Mouse (Mus musculus) thymus, adult 2 months (tissue): ENCODE measurements at regions not wholly inside any gene's neighbourhood (a gene's known extent, or its start where the extent isn't known, plus 50 kb on each side); places are given as distances from the start of the nearest gene placed in this dataset.

Experiments
- DNase-seq: peaks from one replicate; pipeline ENCODE4 v3.0.0; 2021
- H3K27ac ChIP-seq: fragments of 200-500 bp; 2 replicates; pipeline ENCODE4 v1.5.1; 2012; ENCODE audit warnings: low read length, control low read depth; ENCODE audit not compliant: control insufficient read depth, insufficient read depth
- H3K27me3 ChIP-seq: fragments of 200-500 bp; 2 replicates; pipeline ENCODE4 v1.6.1; 2012; ENCODE audit warnings: mild to moderate bottlenecking, low read length, moderate library complexity, mixed read lengths; ENCODE audit not compliant: control insufficient read depth, insufficient read depth
- H3K36me3 ChIP-seq: fragments of 200-500 bp; 2 replicates; pipeline ENCODE4 v1.6.1; 2012; ENCODE audit warnings: mild to moderate bottlenecking, low read length, moderate library complexity; ENCODE audit not compliant: control insufficient read depth, insufficient read depth
- H3K4me1 ChIP-seq: fragments of 200-500 bp; replicated peaks from 2 replicates; pipeline ENCODE4 v1.6.1; 2012; ENCODE audit warnings: low read length; ENCODE audit not compliant: control insufficient read depth, insufficient read depth
- H3K4me3 ChIP-seq: fragments of 200-500 bp; 2 replicates; pipeline ENCODE4 v1.5.1; 2012; ENCODE audit warnings: mild to moderate bottlenecking, low read length, control low read depth, moderate library complexity; ENCODE audit not compliant: control insufficient read depth, insufficient read depth
- CTCF ChIP-seq: fragments of 200-500 bp; IDR thresholded peaks from 2 replicates; pipeline ENCODE4 v1.5.1; 2012; ENCODE audit warnings: mild to moderate bottlenecking, control low read depth, low read length, moderate library complexity, borderline replicate concordance; ENCODE audit not compliant: control insufficient read depth, poor library complexity, insufficient read depth; ENCODE audit errors: extremely low read depth
- POLR2A ChIP-seq: fragments of 200-500 bp; IDR thresholded peaks from 2 replicates; pipeline ENCODE4 v1.6.1; 2012; ENCODE audit warnings: mild to moderate bottlenecking, low read length, control low read depth, moderate library complexity; ENCODE audit not compliant: control insufficient read depth, poor library complexity, insufficient read depth; ENCODE audit errors: extremely low read depth
- WGBS: fragments of 180-500 bp; shearing (Covaris S2); methylation state at CpG from one replicate; pipeline ENCODE4 v1.1.7; 2018; 5-methylcytosine and 5-hydroxymethylcytosine counted together

DNA sequence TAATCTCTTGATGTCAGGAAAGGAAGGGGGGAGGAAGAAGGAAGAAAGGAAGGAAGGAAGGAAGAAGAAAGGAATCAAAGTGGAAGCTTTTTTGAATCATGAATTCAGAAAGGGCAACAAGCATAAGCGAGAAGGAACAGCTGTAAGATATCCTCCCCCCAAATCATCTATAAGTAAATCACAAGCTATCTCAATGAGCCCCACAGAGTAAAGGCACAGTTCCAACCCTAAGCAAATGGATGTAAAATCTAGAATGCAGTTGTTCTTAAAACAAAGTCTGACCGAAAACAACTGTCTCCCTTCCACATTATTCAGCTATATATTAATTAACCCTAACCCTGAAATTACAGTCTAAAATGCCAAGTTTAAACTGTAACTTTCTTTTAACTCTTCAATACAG lies 136.5 kb downstream of the Mat2b start:
- WGBS: 88% methylated on average over 2 of the region's 2 CpGs
- DNase-seq: no peak
- Histone ChIP-seq H3K4me1 (no peaks in the 10 kb centered on the region), H3K36me3 (no peaks in the 10 kb centered on the region), H3K4me3 (no peak overlapping the region), H3K27ac (no peak overlapping the region), H3K27me3 (no peaks in the 10 kb centered on the region)
- TF ChIP-seq POLR2A (no peak), CTCF (no peak)

DNA sequence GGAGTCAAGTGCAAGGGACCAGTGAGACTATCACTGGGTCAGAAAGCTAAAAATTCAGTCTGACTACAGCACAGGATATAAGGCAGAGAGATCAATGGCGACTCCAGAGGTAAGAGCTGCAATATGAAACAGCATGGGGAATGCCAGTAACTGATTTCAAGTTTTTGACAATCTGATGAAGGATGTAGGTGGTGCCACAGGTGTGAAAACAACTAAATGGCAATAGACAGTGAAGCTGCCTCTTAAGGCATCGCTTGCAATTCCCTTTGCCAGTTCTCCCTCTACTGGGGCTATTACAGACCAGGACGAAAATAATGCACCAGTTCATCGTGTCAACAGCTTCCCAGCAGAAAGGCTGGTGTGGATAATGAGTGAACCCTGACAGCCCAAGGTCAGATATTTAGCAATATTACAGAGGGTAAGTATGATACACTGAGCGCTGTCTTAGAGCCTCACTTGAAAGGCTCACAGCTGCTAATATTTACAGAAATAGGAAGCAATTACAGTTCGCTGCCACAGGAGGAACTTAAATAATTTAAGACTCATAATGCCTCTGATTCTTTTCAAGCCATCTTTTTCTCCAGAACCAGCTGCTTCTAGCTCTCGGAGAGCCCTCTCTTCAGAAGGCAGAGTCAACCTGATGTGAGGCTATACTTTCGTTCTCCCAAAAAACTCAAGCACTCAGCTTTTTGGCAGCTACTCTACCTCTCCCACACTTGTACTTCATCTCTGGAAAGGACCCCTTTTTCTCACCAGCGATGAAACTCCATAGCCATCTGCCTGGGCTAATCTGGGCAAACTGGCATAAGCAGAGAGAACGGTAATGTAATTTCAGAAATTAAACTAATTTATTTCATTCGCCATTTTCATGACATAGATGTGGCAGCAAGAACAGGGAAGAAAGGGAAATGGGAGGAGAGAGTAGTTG lies 139.9 kb downstream of the Mat2b start:
- Histone ChIP-seq H3K36me3 (no peaks in the 10 kb centered on the region), H3K4me3 (no peak overlapping the region), H3K4me1 (no peaks in the 10 kb centered on the region), H3K27me3 (no peaks in the 10 kb centered on the region), H3K27ac (no peak overlapping the region)
- no peak for TF ChIP-seq CTCF
- 87% methylated on average over 11 of the region's 11 CpGs for WGBS
- no peak for DNase-seq

DNA sequence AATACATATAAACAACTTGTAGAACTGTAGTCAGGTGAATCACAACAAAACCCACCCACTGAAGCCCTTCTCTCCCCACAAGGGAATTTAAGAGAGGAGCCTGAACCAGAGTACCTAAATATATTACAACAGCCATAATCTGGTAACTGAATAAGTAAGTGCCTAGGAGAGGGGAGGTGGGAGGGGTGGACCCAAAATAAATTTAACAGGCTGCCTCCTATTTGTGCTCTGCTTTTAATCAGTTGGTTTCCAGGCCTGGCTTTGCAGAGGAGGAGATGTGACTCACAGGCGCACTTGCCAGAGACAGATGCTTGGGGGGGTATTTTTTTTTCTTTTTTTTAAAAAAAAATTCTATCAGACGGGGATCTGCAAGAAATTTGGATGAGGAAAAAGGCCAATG lies 142.9 kb downstream of the Mat2b start:
- no peak overlapping the region for H3K27ac ChIP-seq
- DNase-seq: no peak
- TF ChIP-seq CTCF: no peak
- no peak for TF ChIP-seq POLR2A
- no peaks in the 10 kb centered on the region for H3K36me3 ChIP-seq
- H3K4me1 ChIP-seq: no peaks in the 10 kb centered on the region
- H3K27me3 ChIP-seq: no peaks in the 10 kb centered on the region
- WGBS: 81% methylated on average over 2 of the region's 2 CpGs
- H3K4me3 ChIP-seq: no peak overlapping the region

DNA sequence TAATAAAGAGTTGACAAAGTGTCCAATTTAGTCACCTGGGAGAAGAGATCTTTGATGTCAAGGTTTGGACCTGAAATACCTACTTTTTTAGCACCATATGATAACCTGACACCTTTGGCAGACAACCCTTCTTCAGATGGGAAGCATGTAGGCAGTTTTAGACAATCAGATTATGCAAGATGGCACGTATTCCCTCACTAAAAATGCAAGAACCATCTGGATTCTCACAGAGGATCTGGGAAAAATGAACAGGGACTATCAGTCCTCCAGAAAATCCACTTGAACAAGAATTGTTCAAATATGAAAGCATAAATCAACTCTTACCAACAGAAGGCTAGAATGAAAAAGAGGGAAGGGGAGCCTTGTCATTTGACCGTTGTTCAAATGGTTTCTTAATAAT lies 148.4 kb downstream of the Mat2b start:
- H3K4me1 ChIP-seq: no peaks in the 10 kb centered on the region
- H3K27ac ChIP-seq: no peak overlapping the region
- 73% methylated on average over 2 of the region's 2 CpGs for WGBS

DNA sequence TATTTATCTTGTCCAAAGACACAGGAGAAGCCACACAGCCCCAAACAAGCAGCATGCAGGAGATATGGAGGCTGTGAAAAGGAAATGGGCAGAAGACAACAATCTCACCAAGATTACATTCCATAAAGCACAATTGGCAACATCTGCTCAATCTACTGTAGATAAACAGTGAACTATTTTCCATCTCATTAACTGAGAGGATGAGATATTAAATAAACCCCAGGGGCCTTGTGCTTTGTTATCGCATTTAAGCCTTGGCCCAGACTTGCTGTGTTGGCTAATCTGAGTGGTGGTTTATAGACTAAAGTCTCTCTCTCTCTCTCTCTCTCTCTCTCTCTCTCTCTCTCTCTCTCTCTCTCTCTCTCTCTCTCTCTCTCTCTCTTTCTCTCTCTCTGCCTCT lies 149.5 kb downstream of the Mat2b start:
- TF ChIP-seq CTCF: no peak
- no peak for TF ChIP-seq POLR2A
- no peaks in the 10 kb centered on the region for H3K27me3 ChIP-seq

More for the DNA sequence above, 148.4 kb downstream of the Mat2b start:
- H3K27me3 ChIP-seq: no peaks in the 10 kb centered on the region
- H3K36me3 ChIP-seq: no peaks in the 10 kb centered on the region
- no peak overlapping the region for H3K4me3 ChIP-seq
- TF ChIP-seq POLR2A (no peak), CTCF (no peak)
- DNase-seq: no peak

DNA sequence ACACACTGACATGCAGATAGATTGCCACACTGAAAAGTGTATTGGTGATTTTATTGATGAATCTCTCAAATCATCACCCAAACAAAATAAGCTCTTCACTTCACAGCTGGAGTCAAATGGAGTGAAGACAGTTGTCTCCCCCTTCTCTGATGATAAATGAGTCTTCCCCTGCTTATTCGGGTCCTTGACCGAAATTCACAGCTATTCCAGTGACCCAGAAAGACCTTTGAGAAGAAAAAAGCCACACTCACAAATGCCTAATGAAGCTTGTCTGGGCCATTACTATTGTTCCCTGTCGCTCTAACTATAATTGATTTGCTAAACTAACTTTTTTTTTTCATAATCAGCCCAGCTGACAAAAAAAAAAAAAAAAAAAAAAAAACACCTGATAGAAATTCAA lies 154.8 kb downstream of the Mat2b start:
- no peaks in the 10 kb centered on the region for H3K4me1 ChIP-seq
- H3K27ac ChIP-seq: no peak overlapping the region
- H3K36me3 ChIP-seq: no peaks in the 10 kb centered on the region
- 86% methylated on average over 3 of the region's 3 CpGs for WGBS
- TF ChIP-seq POLR2A (no peak), CTCF (no peak)
- DNase-seq: no peak
- H3K4me3 ChIP-seq: no peak overlapping the region
- H3K27me3 ChIP-seq: no peaks in the 10 kb centered on the region

More for the DNA sequence above, 149.5 kb downstream of the Mat2b start:
- WGBS: 88% methylated on average over 1 of the region's 1 CpGs
- Histone ChIP-seq H3K27ac (no peak overlapping the region), H3K4me3 (no peak overlapping the region), H3K36me3 (no peaks in the 10 kb centered on the region), H3K4me1 (no peaks in the 10 kb centered on the region)
- no peak for DNase-seq

DNA sequence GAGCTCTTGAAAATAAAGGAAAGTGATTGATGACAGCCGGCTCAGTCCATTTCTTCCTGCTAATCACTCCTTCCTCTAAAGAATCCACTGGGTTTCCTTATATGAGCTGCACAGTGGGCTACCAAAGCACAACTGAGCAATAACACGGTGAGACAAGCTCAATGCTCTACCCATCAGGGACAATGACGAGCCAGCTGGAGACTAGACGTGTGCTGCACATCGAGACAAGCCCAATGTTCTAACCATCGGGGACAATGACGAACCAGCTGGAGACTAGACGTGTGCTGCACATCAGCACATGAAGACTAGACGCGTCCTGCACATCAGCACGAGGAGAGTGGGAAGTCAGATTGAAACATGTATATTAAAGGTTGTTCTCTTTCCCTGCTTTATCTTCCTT lies 155.2 kb downstream of the Mat2b start:
- 94% methylated on average over 11 of the region's 11 CpGs for WGBS
- Histone ChIP-seq H3K27ac (no peak overlapping the region), H3K27me3 (no peaks in the 10 kb centered on the region), H3K4me1 (no peaks in the 10 kb centered on the region), H3K36me3 (no peaks in the 10 kb centered on the region), H3K4me3 (no peak overlapping the region)
- TF ChIP-seq POLR2A (no peak), CTCF (no peak)
- DNase-seq: no peak
